Mouse (Mus musculus) lung, postnatal 0 days (tissue): ENCODE data around the gene Arhgef15.

Experiments used
- CTCF ChIP-seq: IDR thresholded peaks from 2 replicates; pipeline ENCODE4 v1.5.1; 2016; ENCODE audit warnings: antibody characterized with exemption, mild to moderate bottlenecking
- EP300 ChIP-seq: IDR thresholded peaks from 2 replicates; pipeline ENCODE4 v1.6.1; 2016; ENCODE audit warnings: antibody characterized with exemption, mild to moderate bottlenecking, control low read depth

DNA sequence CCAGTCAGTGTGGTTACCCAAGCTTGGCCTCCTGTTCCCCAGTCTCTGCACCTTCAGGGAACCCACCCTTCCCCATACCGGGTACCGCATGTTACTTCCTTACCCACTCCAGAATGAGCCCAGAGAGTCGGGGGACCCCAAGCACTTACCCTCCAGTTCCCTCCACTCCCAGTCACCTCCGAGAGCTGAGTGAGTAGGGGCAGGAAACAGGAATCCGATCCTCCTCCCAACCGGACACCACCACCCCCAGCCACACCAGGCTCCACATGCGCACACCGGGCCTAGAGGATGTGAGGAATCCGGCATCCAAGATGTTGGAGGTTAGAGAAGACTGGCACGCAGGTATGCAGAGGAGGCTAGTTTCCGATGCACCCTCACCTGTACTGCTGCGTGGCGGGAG, 583 bp downstream of the Arhgef15 start:
- TF ChIP-seq CTCF (no peak), EP300 (no peak)
